Mouse (Mus musculus) ES-E14 (cell line): Measurements from ENCODE around the gene Rrbp1. TPM values are rescaled to one million over a fixed set of nuclear protein-coding genes. Genes with fewer than 3 reads are reported as not detected.

Experiments
- DNase-seq: peaks from one replicate; pipeline ENCODE4 v3.0.0-alpha.2; 2013; ENCODE audit warnings: low read depth, low spot score
- H3K27ac ChIP-seq: 2 replicates; pipeline ENCODE4 v1.5.1; 2012; ENCODE audit warnings: low read depth, mild to moderate bottlenecking, low read length, moderate library complexity, mixed read lengths; ENCODE audit not compliant: poor library complexity, insufficient read depth, severe bottlenecking
- H3K36me3 ChIP-seq: 2 replicates; pipeline ENCODE4 v1.6.1; 2012; ENCODE audit warnings: mild to moderate bottlenecking, low read length, moderate library complexity, mixed read lengths; ENCODE audit not compliant: control insufficient read depth, poor library complexity, insufficient read depth, severe bottlenecking
- H3K4me1 ChIP-seq, 2 experiments: fragments of 150-350 bp in 1 of 2; sonication (generic) in 1 of 2; 2 replicates each; pipeline ENCODE4 v1.6.1; 2012; ENCODE audit warnings: low read length in 2 of 2, mild to moderate bottlenecking in 1 of 2, mixed read lengths in 1 of 2; ENCODE audit not compliant: control insufficient read depth in 2 of 2, insufficient read depth in 2 of 2, poor library complexity in 1 of 2
- H3K4me3 ChIP-seq, 2 experiments: fragments of 150-350 bp in 1 of 2; sonication (generic) in 1 of 2; 2 replicates each; pipeline ENCODE4 v1.5.1; 2012; ENCODE audit warnings: low read length in 2 of 2, low read depth in 1 of 2, mild to moderate bottlenecking in 1 of 2, mixed read lengths in 1 of 2; ENCODE audit not compliant: insufficient read depth in 1 of 2, poor library complexity in 1 of 2, severe bottlenecking in 1 of 2
- H3K9ac ChIP-seq: 2 replicates; pipeline ENCODE4 v1.6.1; 2012; ENCODE audit warnings: low read depth, mild to moderate bottlenecking, low read length, mixed read lengths; ENCODE audit not compliant: poor library complexity, insufficient read depth, severe bottlenecking
- H3K9me3 ChIP-seq: fragments of 150-350 bp; sonication (generic); 2 replicates; pipeline ENCODE4 v1.6.1; 2012; ENCODE audit warnings: low read depth, mild to moderate bottlenecking, low read length; ENCODE audit not compliant: control insufficient read depth, insufficient read depth
- CHD2 ChIP-seq: IDR thresholded peaks from 2 replicates; pipeline ENCODE4 v1.6.1; 2014; ENCODE audit warnings: mild to moderate bottlenecking, low read depth, low read length, inconsistent platforms
- HCFC1 ChIP-seq: IDR thresholded peaks from 2 replicates; pipeline ENCODE4 v1.6.1; 2012; ENCODE audit warnings: low read length, inconsistent platforms, borderline replicate concordance; ENCODE audit not compliant: insufficient read depth
- MAFK ChIP-seq: IDR thresholded peaks from 2 replicates; pipeline ENCODE4 v1.6.1; 2014; ENCODE audit warnings: mild to moderate bottlenecking, low read depth, low read length, inconsistent platforms; ENCODE audit not compliant: insufficient read depth
- ZC3H11A ChIP-seq: IDR thresholded peaks from 2 replicates; pipeline ENCODE4 v1.6.1; 2012; ENCODE audit warnings: low read depth, mild to moderate bottlenecking, inconsistent platforms, low read length, borderline replicate concordance
- ZNF384 ChIP-seq: IDR thresholded peaks from 2 replicates; pipeline ENCODE4 v1.6.1; 2012; ENCODE audit warnings: low read depth, low read length, inconsistent platforms
- in situ Hi-C, 2 experiments: fragments of 600-800 bp; cut with MboI; formaldehyde crosslinking; loops; one replicate each; pipeline ENCODE4 v1.15.1; 2025; ENCODE audit warnings: low sequenced_read_pairs in 2 of 2, inconsistent platforms in 1 of 2; ENCODE audit not compliant: unreplicated experiment in 2 of 2
- total RNA-seq: library from RNA; depleted of rRNA; stranded (reverse); fragments of 300-350 nt; gene quantifications from 2 replicates; pipeline ENCODE4 v1.2.3, GENCODE M21; 2012

Gene Rrbp1
- total RNA-seq, 1 experiment = 251 TPM

- Histone ChIP-seq H3K9me3 (no peaks in the 10 kb centered on the region), H3K36me3 (peaks cover 76% of the 10 kb centered on the region), H3K4me3 (no peak overlapping the region), H3K4me1 (peaks cover 0 to 6% of the 10 kb centered on the region in 2 experiments; a peak in 2 of 4 replicates), H3K9ac (no peak overlapping the region), H3K27ac (no peak overlapping the region)
- no peak for DNase-seq
- TF ChIP-seq CHD2 (no peak), HCFC1 (no peak), MAFK (no peak), ZC3H11A (no peak), ZNF384 (no peak)
- in situ Hi-C loops = no loop called here
Measured at GRCm38 (mm10) chr2:143950290-143951027, 60.6 kb downstream of the Rrbp1 start.

- Histone ChIP-seq H3K9me3 (no peaks in the 10 kb centered on the region), H3K27ac (no peak overlapping the region), H3K36me3 (peaks cover 70% of the 10 kb centered on the region), H3K4me3 (no peak overlapping the region), H3K9ac (no peak overlapping the region), H3K4me1 (peaks cover 0 to 6% of the 10 kb centered on the region in 2 experiments; a peak in 2 of 4 replicates)
- no peak for DNase-seq
- TF ChIP-seq ZNF384 = no peak
- no peak for TF ChIP-seq CHD2
- no peak for TF ChIP-seq ZC3H11A
- no peak for TF ChIP-seq MAFK
- no peak for TF ChIP-seq HCFC1
- in situ Hi-C loops = no loop called here
Measured at GRCm38 (mm10) chr2:143949217-143949616, 61.8 kb downstream of the Rrbp1 start.

- DNase-seq = no peak
- Histone ChIP-seq H3K36me3 (peaks cover 66% of the 10 kb centered on the region), H3K4me1 (peaks cover 0 to 6% of the 10 kb centered on the region in 2 experiments; a peak in 2 of 4 replicates), H3K4me3 (no peak overlapping the region), H3K27ac (no peak overlapping the region), H3K9me3 (no peaks in the 10 kb centered on the region), H3K9ac (no peak overlapping the region)
- in situ Hi-C loops = no loop called here
- TF ChIP-seq CHD2 = no peak
- no peak for TF ChIP-seq ZNF384
- no peak for TF ChIP-seq ZC3H11A
- no peak for TF ChIP-seq HCFC1
- no peak for TF ChIP-seq MAFK
Measured at GRCm38 (mm10) chr2:143948416-143948815, 62.6 kb downstream of the Rrbp1 start.

GRCm38 (mm10) chr2:143947981-143948380 is 63.1 kb downstream of the Rrbp1 start:
- H3K4me1 ChIP-seq = peaks cover 0 to 6% of the 10 kb centered on the region in 2 experiments; a peak in 2 of 4 replicates
- no peak overlapping the region for H3K9ac ChIP-seq
- H3K27ac ChIP-seq = no peak overlapping the region; the same call in 1 of the 2 replicates
- peaks cover 62% of the 10 kb centered on the region for H3K36me3 ChIP-seq
- DNase-seq = no peak
- TF ChIP-seq ZNF384 = no peak
- no peak overlapping the region for H3K4me3 ChIP-seq
- in situ Hi-C loops = no loop called here
- H3K9me3 ChIP-seq = no peaks in the 10 kb centered on the region
